Mouse (Mus musculus) megakaryocyte, embryonic 14.5 days (primary cell): ENCODE results near the gene Prss33.

Experiments
- FLI1 ChIP-seq: IDR thresholded peaks from 2 replicates; pipeline ENCODE4 v1.6.1; 2012; ENCODE audit warnings: low read length, inconsistent platforms, mixed read lengths
- GATA1 ChIP-seq: IDR thresholded peaks from 3 replicates; pipeline ENCODE4 v1.6.1; 2012; ENCODE audit warnings: mixed read lengths, low read length, inconsistent platforms, borderline replicate concordance

DNA sequence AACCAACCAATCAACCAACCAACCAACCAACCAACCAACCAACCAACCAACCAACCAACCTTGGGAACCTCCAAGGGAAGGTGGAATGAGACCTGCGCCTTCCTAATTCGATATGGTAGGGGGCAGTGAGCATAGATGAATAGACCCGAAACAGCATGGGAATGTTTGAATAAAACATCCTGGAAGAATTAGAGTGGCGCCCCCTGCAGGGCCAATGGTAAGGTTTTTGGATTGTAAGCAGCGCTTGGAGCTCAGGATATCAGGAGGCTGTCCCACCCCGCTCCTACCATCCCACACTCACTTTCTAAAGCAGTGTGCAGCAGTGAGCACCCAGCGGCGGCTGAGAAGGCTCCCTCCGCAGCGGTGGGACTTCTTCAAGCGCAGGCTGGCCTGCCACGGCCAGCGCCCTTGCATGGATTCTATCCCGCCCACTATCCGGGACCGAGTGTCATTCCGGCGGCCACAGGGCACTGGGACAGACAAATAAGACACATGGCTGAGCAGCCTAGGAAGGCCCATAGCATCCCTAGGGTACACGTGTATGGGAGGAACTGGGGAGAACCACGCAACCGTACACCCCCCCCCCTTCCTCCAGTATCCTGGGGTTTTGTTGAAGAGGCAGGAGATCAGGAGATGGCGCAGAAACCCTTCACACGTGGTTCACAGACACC, 7.4 kb upstream of the Prss33 start:
- TF ChIP-seq GATA1 (no peak), FLI1 (no peak)
